9 mouse cellular contexts compared by ENCODE assay signal in the genomic region with DNA sequence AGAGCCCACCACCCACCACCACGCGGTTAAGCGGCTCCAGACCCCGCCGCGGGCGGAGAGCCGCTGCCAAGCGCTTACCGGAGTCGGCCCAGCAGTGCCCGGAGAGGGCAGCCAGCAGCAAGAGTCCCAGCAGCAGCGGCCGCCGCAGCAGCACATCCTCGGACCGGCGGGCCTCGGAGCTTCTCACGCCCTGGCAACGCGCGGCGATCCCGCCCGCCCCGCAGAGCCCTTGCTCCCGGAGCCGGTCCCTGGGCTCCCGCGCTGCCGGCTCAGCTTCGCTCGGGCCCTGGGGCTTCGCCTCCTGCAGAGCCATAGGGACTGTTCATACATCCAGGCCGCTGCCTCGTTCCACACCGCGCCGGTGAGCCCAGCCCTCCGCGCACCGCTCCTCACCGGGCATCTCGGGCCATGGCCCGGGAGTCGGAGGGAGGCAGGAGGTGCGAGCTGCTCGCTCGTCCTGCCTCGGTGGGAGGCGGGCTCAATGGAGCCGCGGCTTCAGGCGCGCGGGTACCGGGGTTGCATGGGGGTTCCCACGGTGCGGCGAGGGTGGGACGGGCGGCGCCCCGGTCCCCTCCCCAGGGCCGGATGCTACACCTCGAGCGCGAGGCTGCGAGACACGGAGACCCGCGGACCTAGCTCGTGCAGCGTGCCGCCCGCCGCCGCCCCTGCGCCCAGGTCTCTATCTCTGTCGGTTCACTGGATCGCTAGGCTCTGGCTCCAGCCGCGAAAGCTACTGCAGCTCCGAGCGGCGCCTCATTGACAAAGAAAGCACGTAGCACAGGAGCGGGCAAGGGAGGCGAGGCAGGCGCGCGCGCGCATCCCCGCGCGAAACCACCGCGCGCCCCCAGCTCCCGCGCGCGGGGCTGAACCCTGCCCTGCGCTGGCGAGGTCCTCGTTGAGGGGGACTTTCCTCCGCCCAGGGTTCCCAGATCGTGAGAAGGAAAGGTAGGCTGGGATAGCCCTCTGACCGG. TPM values are rescaled to one million over a fixed set of nuclear protein-coding genes. Genes with fewer than 3 reads are reported as not detected.
DNase-seq lines count a peak whose midpoint lies in the region; ATAC-seq and TF ChIP-seq lines count a peak whose summit lies in the region.
"Had no signal": no experiment of that assay in that cellular context is flagged by ENCODE, and none has a peak within 500 bp of the region (broad histone marks: within the 10 kb centered on the region; RNA-seq: fewer than 3 reads in every experiment).

No protein-coding gene starts in this region.

- TF ChIP-seq POLR2A in bone marrow macrophage, adult 2 months (IDR thresholded peaks at IDR 0.05; ENCODE audit: borderline replicate concordance, low read depth, low read length) = no peak

- H3K9ac ChIP-seq in embryonic facial prominence, embryonic 14.5 days (ENCODE audit: low read depth, low read length) = peak overlapping the region; percentile 65
- H3K9ac ChIP-seq in hindbrain, embryonic 14.5 days = peak overlapping the region; percentile 98
- H3K9ac ChIP-seq in neural tube, embryonic 11.5 days (ENCODE audit: low read length) = peak overlapping the region; percentile 88

- peak; percentile 79 for ATAC-seq in embryonic facial prominence, embryonic 14.5 days (ENCODE audit: low read depth)
- peak; percentile 91 for ATAC-seq in hindbrain, embryonic 14.5 days (ENCODE audit: low FRiP score)
- ATAC-seq in neural tube, embryonic 11.5 days (ENCODE audit: insufficient read depth, low FRiP score, low TSS enrichment) = peak; percentile 90

- H3K27ac ChIP-seq in heart, embryonic 10.5 days = peak overlapping the region; percentile 77
- no peak overlapping the region for H3K27ac ChIP-seq in bone marrow macrophage, adult 2 months (ENCODE audit: insufficient read depth, low read depth, low read length)
- H3K27ac ChIP-seq in embryonic facial prominence, embryonic 14.5 days (replicated peaks; ENCODE audit: low read depth, low read length) = no peak overlapping the region
- H3K27ac ChIP-seq in hindbrain, embryonic 14.5 days = peak overlapping the region; percentile 94
- peak overlapping the region; percentile 83 for H3K27ac ChIP-seq in limb, embryonic 10.5 days
- peak overlapping the region; percentile 67 for H3K27ac ChIP-seq in neural tube, embryonic 11.5 days (ENCODE audit: low read depth, low read length)

- intact Hi-C loops in heart, postnatal 36 days (cut with DNase I) = no loop called here

- H3K4me1 ChIP-seq in heart, embryonic 10.5 days = peaks cover 10% of the 10 kb centered on the region
- no peaks in the 10 kb centered on the region for H3K4me1 ChIP-seq in bone marrow macrophage, adult 2 months (ENCODE audit: control insufficient read depth, insufficient read depth, low read length)
- H3K4me1 ChIP-seq in embryonic facial prominence, embryonic 14.5 days (ENCODE audit: control insufficient read depth, insufficient read depth, low read length) = no peaks in the 10 kb centered on the region
- H3K4me1 ChIP-seq in hindbrain, embryonic 14.5 days (replicated peaks; ENCODE audit: control insufficient read depth, insufficient read depth, low read length) = peaks cover 25% of the 10 kb centered on the region
- H3K4me1 ChIP-seq in limb, embryonic 10.5 days = peaks cover 13% of the 10 kb centered on the region
- H3K4me1 ChIP-seq in neural tube, embryonic 11.5 days (ENCODE audit: control insufficient read depth, insufficient read depth, low read length) = no peaks in the 10 kb centered on the region

- WGBS in heart, embryonic 10.5 days = under 1% methylated on average over 105 of the region's 111 CpGs
- under 1% methylated on average over 47 of the region's 111 CpGs for WGBS in embryonic facial prominence, embryonic 14.5 days
- under 1% methylated on average over 103 of the region's 111 CpGs for WGBS in hindbrain, embryonic 14.5 days
- under 1% methylated on average over 111 of the region's 111 CpGs for WGBS in limb, embryonic 10.5 days
- under 1% methylated on average over 110 of the region's 111 CpGs for WGBS in neural tube, embryonic 11.5 days

- no peak for TF ChIP-seq CTCF in bone marrow macrophage, adult 2 months (IDR thresholded peaks at IDR 0.05; ENCODE audit: low read depth, low read length)

- peak overlapping the region; percentile 81 for H3K4me3 ChIP-seq in heart, embryonic 10.5 days
- peak overlapping the region; percentile 24 for H3K4me3 ChIP-seq in bone marrow macrophage, adult 2 months (ENCODE audit: insufficient read depth, low read length)
- peak overlapping the region; percentile 65 for H3K4me3 ChIP-seq in embryonic facial prominence, embryonic 14.5 days (ENCODE audit: low read depth, low read length)
- H3K4me3 ChIP-seq in hindbrain, embryonic 14.5 days (replicated peaks; ENCODE audit: low read length) = peak overlapping the region; percentile 78
- peak overlapping the region; percentile 65 for H3K4me3 ChIP-seq in limb, embryonic 10.5 days
- H3K4me3 ChIP-seq in neural tube, embryonic 11.5 days (ENCODE audit: low read depth, low read length) = peak overlapping the region; percentile 72

- no peaks in the 10 kb centered on the region for H3K36me3 ChIP-seq in heart, embryonic 10.5 days
- no peaks in the 10 kb centered on the region for H3K36me3 ChIP-seq in embryonic facial prominence, embryonic 14.5 days (ENCODE audit: control insufficient read depth, insufficient read depth, low read length)
- H3K36me3 ChIP-seq in hindbrain, embryonic 14.5 days (replicated peaks; ENCODE audit: control insufficient read depth, insufficient read depth) = no peaks in the 10 kb centered on the region
- no peaks in the 10 kb centered on the region for H3K36me3 ChIP-seq in limb, embryonic 10.5 days
- no peaks in the 10 kb centered on the region for H3K36me3 ChIP-seq in neural tube, embryonic 11.5 days (ENCODE audit: control insufficient read depth, insufficient read depth, low read length)

- peak overlapping the region; percentile 100 for H3K4me2 ChIP-seq in embryonic facial prominence, embryonic 14.5 days (ENCODE audit: low read depth, low read length)
- peak overlapping the region; percentile 55 for H3K4me2 ChIP-seq in hindbrain, embryonic 14.5 days (replicated peaks)
- H3K4me2 ChIP-seq in neural tube, embryonic 11.5 days (ENCODE audit: low read depth) = peak overlapping the region; percentile 99

- H3K9me3 ChIP-seq in heart, embryonic 10.5 days = no peaks in the 10 kb centered on the region
- no peaks in the 10 kb centered on the region for H3K9me3 ChIP-seq in embryonic facial prominence, embryonic 14.5 days (ENCODE audit: control insufficient read depth, low read length)
- H3K9me3 ChIP-seq in hindbrain, embryonic 14.5 days (ENCODE audit: control insufficient read depth, low read length) = no peaks in the 10 kb centered on the region
- H3K9me3 ChIP-seq in limb, embryonic 10.5 days (replicated peaks) = no peaks in the 10 kb centered on the region
- no peaks in the 10 kb centered on the region for H3K9me3 ChIP-seq in neural tube, embryonic 11.5 days (ENCODE audit: control insufficient read depth, low read length)

- H3K27me3 ChIP-seq in heart, embryonic 10.5 days (ENCODE audit: insufficient read depth, poor library complexity, severe bottlenecking) = peaks cover 89% of the 10 kb centered on the region
- H3K27me3 ChIP-seq in embryonic facial prominence, embryonic 14.5 days (replicated peaks; ENCODE audit: control insufficient read depth, insufficient read depth, low read length) = peaks cover 57% of the 10 kb centered on the region
- peaks cover 15% of the 10 kb centered on the region; the same call in 1 of the 2 replicates for H3K27me3 ChIP-seq in hindbrain, embryonic 14.5 days (ENCODE audit: control insufficient read depth, insufficient read depth, low read length)
- peaks cover 83% of the 10 kb centered on the region for H3K27me3 ChIP-seq in limb, embryonic 10.5 days (ENCODE audit: low read depth, poor library complexity, severe bottlenecking)
- peaks cover 16% of the 10 kb centered on the region for H3K27me3 ChIP-seq in neural tube, embryonic 11.5 days (ENCODE audit: control insufficient read depth, insufficient read depth, low read length)

- DNase-seq in heart, embryonic 10.5 days (ENCODE audit: low spot score) = no peak
- DNase-seq in heart, postnatal 36 days = no peak
- peak; percentile 59 for DNase-seq in embryonic facial prominence, embryonic 14.5 days (ENCODE audit: low spot score)
- DNase-seq in hindbrain, embryonic 14.5 days (ENCODE audit: low spot score) = peak; percentile 77
- peak; percentile 77 for DNase-seq in limb, embryonic 10.5 days (ENCODE audit: low spot score)
- DNase-seq in neural tube, embryonic 11.5 days (ENCODE audit: low spot score) = peak; percentile 76
- DNase-seq in thymus, postnatal 25 days = peak; percentile 63

RNA-seq across cellular contexts. Expression of gene D430041D05Rik, which starts 0.7 kb away (rescaled TPM):
- polyA plus RNA-seq in heart, embryonic 10.5 days (2016; fragmentation: Nextera tagmentation; extraction: Ambion mirVana) = 0.11 and 0.17 TPM in 2 replicates
- total RNA-seq in heart, postnatal 36 days (2021) = under 1 TPM in 1 of 2 experiments, not detected in 1; 0.03 TPM
- polyA plus RNA-seq in bone marrow macrophage, adult 2 months (2012; ENCODE audit: insufficient read depth, insufficient read length, missing spikeins) = not detected in 2 replicates
- 0.84 and 1.0 TPM in 2 replicates for polyA plus RNA-seq in embryonic facial prominence, embryonic 14.5 days (2014; fragmentation: Nextera tagmentation; extraction: Ambion mirVana)
- polyA plus RNA-seq in hindbrain, embryonic 14.5 days (2014; fragmentation: Nextera tagmentation; extraction: Ambion mirVana) = 13.4 and 14.5 TPM in 2 replicates
- polyA plus RNA-seq in limb, embryonic 10.5 days (2016; fragmentation: Nextera tagmentation; extraction: Ambion mirVana) = 0.49 and 0.81 TPM in 2 replicates
- 3.5 and 3.6 TPM in 2 replicates for polyA plus RNA-seq in neural tube, embryonic 11.5 days (2014; fragmentation: Nextera tagmentation; extraction: Ambion mirVana)
- total RNA-seq: liver, adult 2 months had no signal
- polyA plus RNA-seq: liver, adult 2 months had no signal

Comparison
In these comparisons a context has a peak if more than half of its experiments do, and no peak if none do; other contexts are left out.
1. DNase-seq: peak in embryonic facial prominence, embryonic 14.5 days (single experiment), hindbrain, embryonic 14.5 days (single experiment), limb, embryonic 10.5 days (single experiment), neural tube, embryonic 11.5 days (single experiment) and thymus, postnatal 25 days (single experiment); none in heart, embryonic 10.5 days (single experiment) and heart, postnatal 36 days (0 of 2).
2. H3K27ac ChIP-seq: peak in heart, embryonic 10.5 days (single experiment), hindbrain, embryonic 14.5 days (single experiment), limb, embryonic 10.5 days (single experiment) and neural tube, embryonic 11.5 days (single experiment); none in bone marrow macrophage, adult 2 months (single experiment) and embryonic facial prominence, embryonic 14.5 days (single experiment).
3. H3K4me3 ChIP-seq: peak in every context shown above with its lines; median percentile 81 in heart, embryonic 10.5 days; 78 in hindbrain, embryonic 14.5 days; 72 in neural tube, embryonic 11.5 days; 65 in embryonic facial prominence, embryonic 14.5 days; 65 in limb, embryonic 10.5 days; 24 in bone marrow macrophage, adult 2 months.
4. Peak in every context shown above with its lines, with median percentiles within 50 percentile points of each other: ATAC-seq, H3K4me2 ChIP-seq and H3K9ac ChIP-seq.